Mouse (Mus musculus) cerebellum, postnatal 10 days (tissue): ENCODE results near the gene Glb1l.

ENCODE experiments used
- DNase-seq, 2 experiments: peaks; one replicate each; pipeline ENCODE4 v3.0.0; 2021; ENCODE audit warnings: mixed read lengths in 2 of 2

The Glb1l gene

DNA sequence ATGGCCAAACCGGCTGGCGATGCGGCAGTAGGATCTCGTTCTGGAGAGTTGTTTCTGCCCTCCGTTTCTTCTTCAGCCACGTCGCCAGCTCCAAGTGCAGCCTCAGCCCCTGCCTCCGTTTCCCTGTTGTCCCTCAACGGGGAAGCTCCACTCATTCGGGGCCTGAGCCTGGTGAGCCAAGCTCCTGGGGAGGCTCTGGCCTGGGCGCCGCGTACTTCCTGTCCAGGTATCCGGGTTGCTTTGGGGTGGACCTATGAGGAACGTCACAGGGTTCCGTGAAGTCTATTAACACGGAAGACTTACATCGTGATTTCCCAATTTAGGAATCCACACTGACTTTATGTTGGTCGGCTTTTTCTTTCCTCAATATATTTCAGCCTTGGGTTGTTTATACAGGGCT is 18.2 kb downstream of the Glb1l start:
- DNase-seq = peak in 1 of 2 experiments; percentile 50

DNA sequence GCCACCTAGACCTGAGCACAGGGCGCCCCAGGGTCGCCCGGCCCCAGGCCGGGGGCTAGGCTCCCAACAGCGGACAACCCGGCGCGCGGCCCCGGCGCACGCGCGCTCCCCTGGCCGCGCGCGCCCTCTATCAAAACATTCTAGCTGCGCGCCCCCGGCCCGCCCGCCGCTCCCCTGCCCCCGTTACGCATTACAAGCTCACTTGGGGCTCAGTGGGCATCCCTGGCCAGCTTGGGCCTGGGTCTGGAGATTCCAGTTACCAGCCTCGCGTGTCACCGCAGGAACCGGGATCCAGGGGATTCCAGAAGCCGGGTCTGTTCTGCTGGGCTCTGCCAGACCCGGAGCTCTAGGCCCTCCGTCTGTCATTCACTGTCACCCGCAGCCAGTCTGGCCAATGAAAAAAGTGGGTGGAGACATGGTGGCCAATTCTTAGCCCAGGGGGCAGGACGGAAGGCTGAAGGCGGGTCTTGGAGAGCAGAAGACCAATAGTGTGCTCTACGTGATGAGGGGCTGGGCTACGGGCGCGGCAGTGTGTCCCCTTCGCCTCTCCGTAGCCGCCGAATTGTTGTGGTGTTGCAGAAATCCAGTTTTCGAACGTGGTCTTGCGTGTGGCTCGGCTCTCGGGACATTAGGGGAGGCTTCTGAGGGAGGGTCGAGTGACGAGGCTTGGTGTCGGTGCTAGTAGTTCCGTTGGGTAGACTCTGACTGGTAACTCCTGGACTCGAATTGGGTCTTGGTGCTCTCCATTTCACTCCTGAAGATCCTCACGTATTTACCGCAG is 18.8 kb downstream of the Glb1l start, which contains the start of the genes Ankzf1 and Atg9a:
TSS of gene Ankzf1 (plus strand) at position 530 of the 781 bp plus-strand sequence.
TSS of gene Atg9a (minus strand) at position 575 of the 781 bp plus-strand sequence.
- peak; percentile 93 to 96 for DNase-seq

DNA sequence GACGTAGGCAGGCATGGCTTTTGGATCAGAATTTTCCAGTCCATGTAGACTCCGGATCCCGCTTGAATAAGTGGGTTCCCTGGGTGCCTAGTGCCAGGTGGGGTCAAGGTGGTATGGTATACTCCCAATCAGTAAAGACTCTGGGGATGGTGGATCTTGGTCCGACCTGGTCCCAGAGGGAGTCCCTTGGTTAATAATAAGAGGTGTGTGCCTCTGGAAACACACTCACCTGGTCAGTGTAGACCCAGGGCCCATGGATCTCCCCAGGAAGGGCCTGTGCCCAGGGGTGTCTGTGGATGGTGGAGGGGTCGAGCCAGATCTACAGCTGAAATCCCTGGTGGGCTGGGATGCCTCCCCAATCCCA is 19.4 kb downstream of the Glb1l start:
- no peak for DNase-seq

DNA sequence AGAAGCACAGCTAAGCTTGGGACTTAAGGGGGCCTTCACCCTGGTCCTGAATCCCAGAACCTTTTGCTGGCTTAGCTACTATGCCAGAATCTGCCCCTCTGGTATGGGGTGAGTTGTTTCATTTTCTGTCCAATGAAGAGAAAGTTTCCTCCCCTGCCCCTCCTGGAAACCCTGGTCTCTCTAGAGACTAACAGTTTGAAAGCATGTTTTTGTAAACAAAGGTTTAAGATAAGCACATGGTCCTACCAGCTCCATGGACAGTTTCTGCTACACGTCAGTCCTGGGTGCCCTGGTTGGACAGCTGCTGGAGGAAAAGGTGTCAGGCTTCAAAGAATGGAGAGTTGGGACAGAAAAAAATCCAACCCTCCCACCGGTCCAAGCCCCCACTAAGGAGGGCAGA is 20.0 kb downstream of the Glb1l start:
- no peak for DNase-seq

DNA sequence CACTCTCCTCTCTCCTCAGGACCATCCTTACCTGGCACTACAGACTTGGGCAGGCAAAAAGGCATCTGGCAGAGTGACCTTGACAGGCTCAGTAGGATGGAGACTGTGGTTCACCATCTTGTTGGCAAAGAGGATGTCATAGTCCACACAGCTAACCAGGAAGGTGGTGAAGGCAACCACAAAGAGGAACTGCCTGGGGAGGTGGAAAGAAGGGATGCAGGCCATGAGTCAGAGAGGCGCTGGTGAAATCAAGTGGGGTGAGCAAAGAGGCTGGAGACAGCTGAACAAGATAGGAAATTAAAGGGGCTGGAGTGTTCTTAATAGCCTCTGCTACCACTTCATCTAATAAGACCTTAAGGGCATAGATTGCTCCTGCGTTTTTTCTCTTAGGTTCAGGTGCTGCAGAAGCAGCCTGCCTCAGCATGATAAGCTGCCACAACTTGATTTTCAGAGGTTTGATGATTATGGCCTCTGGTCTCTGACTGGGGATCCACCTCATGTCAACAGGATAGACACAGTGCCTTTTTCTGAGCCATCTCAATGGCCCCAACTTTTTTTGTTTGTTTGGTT is 22.6 kb downstream of the Glb1l start:
- DNase-seq = no peak

DNA sequence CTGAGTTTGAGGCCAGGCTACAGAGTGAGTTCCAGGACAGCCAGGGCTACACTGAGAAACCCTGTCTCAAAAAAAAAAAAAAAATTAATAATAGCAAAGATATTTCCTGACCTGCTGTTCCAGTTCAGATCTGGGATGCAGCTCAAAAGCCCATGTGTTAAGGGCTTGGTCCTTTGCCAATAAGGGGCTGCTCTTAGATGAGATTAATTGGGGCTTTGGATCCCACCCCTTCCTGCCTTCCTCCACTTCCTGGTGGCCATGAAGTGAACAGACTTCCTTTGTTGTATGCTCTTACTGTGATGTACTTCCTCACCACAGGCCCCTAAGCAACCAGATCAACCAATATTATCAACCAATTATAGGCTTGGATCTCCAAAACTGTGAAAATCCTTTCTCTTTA is 23.5 kb downstream of the Glb1l start:
- DNase-seq = no peak

DNA sequence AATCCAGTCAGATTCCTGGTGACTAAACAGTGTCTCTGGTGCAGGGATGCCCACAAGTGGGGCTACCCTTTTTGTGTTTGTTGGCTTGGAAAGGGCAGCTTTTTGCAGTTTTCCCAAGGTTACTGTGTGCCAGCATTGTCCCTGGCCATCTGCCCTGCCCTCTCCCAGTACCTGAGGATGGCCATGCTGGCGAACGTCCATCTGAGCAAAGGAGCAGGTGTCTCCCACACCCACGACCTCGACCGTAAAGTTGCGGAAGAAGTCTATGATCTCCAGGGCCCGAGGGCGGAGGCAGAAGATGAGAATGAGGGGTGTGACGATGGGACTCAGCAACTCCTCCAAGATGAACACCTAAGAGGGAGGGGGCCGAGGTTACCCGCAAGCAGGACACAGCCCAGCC is 25.1 kb downstream of the Glb1l start:
- DNase-seq = peak in 1 of 2 experiments; percentile 36

DNA sequence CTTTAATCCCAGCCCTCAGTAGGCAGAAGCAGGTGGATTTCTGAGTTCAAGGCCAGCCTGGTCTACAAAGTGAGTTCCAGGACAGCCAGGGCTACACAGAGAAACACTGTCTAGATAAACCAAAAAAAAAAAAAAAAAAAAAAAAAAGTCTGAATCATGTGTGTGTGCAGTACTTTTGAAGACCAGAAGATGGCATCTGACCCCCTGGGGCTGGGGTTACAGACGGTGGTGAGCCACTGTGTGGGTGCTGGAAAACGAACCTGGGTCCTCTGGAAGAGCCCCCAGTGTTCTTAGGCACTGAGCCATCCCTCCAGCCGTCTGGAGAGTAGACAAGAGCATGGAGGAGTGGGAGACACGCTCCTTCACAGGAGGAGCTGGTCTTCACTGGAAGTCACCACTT is 28.5 kb downstream of the Glb1l start:
- peak in 1 of 2 experiments; percentile 42 for DNase-seq

DNA sequence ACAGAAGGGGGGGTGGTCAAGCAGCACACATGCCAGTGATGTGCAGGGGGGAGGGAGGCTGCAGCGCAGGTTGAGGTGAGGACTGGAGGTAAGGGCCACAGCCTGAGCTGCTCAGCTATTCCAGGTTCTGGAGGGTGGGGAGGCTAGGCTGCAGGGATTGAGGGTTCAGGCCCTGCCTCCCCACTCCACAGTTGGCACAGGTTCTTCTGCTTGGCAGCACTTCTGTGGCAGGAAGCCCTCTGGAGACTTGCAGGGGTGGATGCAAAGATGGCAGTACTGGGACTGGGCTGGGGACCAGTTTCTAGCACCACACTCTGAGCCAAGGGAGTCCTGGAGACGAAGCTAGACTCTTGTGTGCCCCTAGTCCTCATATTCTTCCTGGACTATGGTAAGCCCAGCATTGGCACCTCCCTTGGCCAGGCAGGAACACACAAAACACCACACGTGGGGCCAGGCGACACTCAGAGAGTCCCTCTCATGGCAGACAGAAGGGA is 29.2 kb downstream of the Glb1l start:
- DNase-seq = peak in 1 of 2 experiments; percentile 44

DNA sequence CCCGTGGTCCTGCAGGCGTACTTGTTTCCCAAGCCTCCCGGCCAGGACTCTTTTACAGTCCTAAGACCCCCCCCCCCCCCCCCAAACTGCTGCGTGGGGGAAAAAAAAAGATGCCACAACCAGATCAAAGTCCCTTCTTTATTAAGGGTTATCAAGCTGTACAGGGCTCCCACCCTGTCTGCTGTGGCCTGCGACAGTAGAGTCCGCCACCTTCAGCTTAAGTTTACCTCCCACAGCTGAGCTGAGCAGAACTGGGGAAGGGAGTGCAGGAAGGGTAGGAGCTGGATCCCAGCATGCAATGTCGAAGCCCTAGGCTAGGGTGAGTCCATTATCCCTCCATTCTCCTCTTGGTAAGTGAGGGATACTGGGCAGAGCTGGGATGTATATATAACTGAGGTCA is 29.9 kb downstream of the Glb1l start:
- no peak for DNase-seq

DNA sequence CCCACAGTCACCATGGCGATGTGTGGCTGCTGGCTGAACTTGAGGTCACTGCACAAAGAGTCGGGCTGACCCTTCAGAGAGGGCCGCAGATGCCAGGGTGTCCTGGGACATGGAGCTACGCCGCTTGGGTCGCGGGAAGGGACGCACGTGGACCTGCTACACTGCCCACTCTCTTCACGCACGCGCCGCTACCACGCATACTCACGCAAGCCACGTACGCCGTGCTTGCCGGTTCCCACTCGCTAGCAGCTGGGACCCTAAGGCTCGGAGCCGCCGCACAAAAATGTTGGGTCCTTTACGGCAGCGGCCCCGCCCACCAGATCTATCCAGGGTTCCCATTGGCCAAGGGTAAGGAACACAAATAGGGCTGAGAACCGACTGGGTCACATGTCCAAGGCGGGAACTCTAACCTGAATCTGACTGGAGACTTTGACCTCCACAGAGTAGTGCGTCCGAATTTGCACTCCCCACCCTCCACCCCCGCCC is 30.5 kb downstream of the Glb1l start, which contains the start of gene Abcb6:
TSS of gene Abcb6 (minus strand) at position 288 of the 486 bp plus-strand sequence.
- peak; percentile 92 to 93 for DNase-seq

DNA sequence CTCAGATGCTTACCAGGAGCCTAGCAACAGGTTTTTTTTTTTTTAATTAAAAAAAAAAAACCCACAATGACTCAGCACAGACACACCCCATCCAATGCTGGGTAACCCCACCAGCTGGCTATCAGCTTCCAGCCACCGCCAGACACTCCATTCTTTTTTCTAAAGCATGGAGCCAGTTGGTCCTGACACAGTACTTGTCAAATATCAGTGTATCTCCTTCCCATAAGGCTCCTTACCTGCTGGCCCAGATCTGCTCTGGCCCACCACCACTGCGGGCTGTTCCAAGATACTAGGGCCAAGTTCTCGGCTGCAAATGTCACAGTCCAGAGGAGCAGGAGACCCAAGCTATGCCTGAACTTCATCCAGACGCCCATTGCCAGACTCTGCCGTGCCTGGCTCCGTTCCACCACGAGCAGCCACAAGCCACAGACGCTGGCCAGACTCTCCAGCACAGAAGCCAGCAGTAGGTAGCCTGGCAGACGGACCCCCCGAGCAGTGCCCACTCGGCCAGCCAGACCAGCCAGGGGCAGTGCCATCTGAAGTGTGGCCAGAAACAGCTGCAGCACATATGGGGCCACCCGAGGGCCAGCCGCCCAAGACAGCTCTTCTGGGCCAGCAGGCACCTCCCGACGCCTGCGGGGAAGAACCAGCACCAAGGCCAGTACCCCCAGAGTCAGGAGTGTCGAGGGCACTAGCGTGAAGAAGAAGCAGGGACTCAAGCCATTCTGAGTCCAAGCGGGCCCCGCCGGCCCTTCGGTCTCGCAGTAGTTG is 31.1 kb downstream of the Glb1l start:
- DNase-seq = peak; percentile 96 to 98

DNA sequence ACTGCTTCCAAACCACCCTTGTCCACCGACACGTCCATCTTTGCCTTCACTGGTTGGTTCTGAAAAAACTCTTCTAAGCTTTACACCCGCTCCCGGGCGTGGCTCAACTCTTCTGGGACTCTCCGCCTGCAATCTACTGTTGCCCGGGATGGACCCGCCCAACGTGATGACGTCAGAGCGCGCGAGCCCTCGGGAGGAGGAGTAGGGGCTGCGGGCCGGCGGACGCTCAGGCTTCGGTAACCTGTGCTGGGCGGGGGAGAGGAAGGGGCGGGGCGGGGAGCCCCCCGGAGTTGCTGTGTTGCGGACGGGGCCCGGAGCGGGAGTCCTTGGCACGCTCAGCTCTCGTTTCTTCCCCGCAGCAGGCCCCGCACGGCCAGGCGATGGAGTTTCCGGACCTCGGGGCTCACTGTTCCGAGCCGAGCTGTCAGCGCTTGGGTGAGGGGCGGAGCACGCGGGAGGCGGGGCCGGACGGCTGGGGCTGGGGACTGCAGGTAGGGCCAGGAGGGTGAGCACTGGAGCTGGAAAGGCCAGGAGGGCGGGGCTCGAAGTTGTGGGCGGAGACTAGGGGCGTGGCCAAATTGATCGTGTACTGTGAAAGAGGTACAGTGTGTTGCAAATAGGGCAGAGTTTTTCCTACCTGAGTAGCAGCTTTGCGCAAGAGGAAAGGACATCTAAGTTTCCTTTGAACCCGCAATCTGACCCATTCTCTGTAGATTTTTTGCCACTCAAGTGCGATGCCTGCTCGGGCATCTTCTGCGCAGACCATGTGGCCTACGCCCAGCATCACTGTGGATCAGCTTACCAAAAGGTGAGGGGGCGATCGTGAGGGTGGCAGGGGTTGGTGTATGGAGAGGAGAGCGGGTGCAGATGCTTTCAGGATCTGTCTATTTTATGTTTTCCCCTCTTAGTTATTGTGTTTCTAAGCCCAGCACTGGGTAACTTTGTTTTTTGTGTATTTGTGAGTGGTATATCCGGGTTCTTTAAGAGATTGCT is 41.8 kb downstream of the Glb1l start, which contains the start of gene Zfand2b:
TSS of gene Zfand2b (plus strand) at position 175 of the 993 bp plus-strand sequence.
- DNase-seq = peak; percentile 98 to 99

DNA sequence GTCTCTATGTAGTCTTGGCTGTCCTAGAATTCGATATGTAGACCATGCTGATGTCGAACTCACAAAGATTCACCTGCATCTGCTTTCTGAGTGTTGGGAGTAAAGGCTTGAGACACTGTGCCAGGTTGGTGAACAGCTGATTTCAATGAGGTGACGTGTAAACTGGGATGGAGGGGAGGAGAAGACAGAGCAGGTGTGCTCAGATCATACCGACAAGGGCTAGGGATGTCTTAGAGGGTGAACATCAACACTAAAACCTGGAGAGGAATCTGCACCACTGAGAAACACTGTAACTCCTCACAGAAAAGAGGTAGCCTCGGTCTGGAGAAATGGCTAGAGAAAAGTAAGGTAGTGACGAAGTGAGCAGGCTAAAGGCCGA is 42.5 kb downstream of the Glb1l start:
- DNase-seq = no peak

DNA sequence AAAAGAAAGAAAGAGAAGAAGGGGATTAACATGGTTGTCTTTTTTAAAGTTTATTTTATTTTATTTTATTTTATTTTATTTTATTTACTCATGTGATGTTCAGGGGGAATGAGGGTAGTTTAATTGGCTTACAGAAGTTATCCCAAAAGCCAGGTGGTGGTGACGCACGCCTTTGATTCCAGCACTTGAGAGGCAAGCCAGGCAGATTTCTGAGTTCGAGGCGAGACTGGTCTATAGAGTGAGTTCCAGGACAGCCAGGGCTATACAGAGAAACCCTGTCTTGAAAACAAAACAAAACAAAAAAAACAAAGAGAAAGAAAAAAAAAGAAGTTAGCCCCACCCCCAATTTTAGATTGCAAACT is 50.4 kb downstream of the Glb1l start:
- no peak for DNase-seq

DNA sequence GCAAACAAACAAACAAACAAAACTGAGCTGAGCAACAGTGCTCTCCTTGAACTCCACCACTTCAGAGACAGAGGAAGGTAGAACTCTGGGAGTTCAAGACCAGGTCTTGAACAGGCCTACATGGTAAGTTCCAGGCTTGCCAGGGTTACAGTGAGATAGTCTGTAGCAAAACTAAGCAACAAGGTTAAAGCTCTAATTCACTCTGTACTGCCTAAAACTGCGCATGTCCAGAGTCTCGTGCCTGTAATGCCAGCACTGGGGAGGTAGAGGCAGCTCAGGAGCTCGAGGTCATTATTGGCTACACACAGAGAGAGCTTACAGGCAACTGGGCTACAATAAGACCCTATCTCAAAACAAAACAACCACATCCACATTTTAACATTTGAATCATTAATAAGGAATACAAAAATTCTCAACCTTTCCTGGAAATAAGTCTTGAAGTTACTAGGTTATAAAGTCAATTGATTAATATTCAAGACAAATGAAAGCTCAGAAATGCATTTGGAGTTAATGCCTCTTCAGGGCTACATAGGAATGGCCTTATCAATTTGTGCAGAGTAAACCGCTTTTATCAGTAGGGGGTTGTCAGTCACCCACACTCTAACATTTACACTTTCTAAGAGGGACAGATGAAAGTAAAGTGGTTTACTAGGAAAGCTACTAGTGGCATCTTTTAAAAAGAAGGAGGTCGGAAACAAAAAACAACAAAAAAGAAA is 50.9 kb downstream of the Glb1l start:
- no peak for DNase-seq

DNA sequence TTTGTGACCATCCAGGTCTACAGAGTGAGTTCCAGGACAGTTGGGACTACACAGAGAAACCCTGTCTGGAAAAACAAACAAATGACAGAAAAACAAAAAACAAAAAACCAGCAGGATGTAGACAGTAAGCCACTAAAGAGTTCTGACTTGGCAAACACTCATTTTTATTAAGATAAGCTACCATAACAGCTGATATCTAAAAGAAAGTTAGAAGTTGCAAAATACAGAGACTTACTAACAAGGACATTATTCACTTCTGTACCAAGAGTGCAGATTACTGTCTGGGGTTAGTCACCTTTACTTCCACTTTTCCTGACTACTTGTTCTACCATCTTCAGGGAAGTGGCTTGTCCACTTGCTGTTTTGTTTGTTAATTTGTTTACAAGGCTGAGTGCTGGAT is 51.6 kb downstream of the Glb1l start:
- DNase-seq = no peak

DNA sequence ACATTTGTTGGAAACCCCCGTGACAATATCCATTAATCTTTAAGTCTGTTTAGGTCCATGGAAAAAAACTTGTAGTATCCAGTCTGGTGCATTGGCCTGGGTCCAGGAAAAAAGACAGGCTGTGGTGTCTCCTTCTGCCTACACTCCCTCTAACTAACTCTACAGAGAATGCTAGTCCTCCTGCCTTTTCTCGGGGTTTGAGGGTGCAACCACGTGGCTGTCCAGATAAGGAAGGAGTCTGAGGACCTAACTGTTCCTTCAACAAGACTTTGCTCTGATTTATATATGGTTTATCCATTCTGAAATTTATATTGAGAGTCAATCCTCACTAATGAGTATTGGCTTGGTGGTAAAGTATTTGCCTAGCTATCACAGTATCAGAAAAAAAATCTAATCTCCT is 54.8 kb downstream of the Glb1l start:
- peak; percentile 40 to 49 for DNase-seq

DNA sequence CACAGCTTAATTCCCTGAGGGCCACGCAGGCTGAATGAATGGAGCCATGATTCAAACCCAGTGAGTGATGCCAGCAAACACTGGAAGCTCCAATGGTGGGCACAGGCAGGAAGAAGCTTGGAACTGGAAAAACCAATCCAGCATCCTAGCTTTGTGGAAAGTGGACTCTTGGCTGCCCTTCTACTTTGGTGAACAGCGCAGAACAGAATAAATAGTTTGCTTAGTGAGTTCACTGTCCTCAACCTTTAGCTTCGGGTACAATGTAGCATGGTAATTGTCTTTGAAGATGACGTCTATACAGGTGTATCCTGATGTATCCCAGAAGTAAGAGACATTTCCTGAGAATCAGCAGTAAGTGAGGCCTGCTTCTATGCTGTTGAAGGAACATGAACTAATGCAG is 61.9 kb downstream of the Glb1l start:
- DNase-seq = no peak
